Mouse (Mus musculus) neural tube, embryonic 10.5 days (tissue): Measurements from ENCODE around the gene Tmcc3.

Source experiments
- DNase-seq: peaks from one replicate; pipeline ENCODE4 v3.0.0-alpha.2; 2017; ENCODE audit warnings: low spot score; ENCODE audit errors: extremely low spot score

Gene Tmcc3

DNA sequence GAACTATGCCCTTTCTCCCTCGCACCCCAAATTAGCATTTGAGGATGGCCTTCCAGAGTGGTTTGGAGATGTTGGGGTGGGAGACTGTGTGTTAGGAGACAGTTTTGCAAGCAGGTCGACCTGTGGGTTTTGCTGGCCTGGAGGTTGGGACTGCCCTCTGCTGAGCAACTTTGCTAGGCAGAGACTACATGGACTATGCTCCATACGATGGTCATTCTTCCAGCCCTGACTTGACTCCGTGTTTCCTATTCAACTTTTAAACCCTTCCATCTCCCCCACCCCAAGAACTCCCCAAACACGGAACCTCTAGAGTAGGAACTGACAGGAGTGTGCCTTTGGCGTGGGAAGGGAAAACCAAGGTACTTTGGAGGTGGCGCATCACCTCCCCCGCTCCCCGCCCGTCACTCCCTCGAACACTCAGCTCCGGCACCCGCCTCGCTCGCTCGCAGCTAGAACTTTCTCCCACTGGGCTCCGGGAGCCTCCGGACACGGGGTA is at the start of gene Tmcc3:
TSS of gene Tmcc3 (plus strand) at position 439 of the 496 bp plus-strand sequence.
- DNase-seq = no peak

GRCm38 (mm10) chr10:94262646-94263045 is 49.1 kb upstream of the Tmcc3 start:
- no peak for DNase-seq

DNA sequence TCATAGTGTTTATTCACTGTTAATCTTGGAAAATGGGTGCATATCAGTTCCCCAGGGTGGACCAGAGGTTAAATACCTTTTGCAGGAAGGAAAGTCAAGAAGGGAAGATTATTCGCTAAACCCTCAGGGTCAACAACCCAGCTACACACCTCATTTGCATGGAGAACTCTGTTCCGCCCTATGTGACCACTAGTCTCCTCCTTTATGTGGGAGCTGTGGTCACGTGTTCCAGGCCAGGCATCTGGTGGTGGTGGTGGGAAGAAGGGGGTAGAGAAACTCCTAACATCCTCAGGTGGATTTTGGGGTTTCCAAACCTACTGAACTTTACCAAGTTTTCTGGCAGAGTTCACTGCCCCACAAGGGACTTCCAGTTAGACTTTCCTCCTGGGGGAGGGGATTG is 48.5 kb upstream of the Tmcc3 start:
- no peak for DNase-seq

DNA sequence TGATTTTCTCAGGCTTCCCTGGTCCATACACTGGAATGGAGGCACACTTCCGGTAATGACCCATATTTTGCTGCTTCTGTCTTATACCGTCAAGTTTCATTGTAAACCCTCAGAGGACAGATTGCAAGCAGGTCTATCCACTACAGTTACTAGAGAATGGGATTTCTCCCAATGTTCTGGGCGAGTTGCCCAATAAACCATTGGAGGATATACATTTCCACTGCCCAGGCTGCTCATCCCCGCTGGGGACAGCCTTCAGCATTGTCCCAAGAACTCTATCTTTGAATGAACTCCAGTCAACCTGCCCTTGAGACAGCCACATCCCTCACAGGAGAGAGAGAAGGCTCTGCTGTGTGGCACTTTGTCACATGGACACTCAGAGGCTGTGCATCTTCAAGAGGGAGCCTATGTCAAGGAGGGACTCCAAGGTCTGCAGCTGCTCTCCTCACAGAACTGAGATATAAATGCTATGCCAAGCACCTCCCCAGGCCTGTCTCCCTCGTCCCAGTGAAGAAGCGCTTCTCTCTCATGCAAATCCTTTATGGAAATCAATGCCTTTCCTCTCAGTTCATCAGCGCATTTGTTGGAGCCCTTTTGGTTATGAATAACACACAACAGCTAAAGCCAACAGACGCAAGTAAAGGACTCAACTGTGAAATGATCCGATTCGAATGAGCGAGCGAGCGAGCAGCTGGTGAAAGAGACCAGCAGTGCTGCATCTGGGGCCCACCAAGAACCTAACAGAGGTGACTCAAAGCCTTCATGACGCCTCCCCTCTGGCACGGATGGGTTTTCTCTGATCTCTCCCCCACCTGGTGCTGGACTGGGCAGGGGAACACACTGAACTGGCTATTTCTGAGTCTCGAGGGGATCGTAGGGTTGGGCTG is 45.9 kb upstream of the Tmcc3 start:
- DNase-seq = no peak

DNA sequence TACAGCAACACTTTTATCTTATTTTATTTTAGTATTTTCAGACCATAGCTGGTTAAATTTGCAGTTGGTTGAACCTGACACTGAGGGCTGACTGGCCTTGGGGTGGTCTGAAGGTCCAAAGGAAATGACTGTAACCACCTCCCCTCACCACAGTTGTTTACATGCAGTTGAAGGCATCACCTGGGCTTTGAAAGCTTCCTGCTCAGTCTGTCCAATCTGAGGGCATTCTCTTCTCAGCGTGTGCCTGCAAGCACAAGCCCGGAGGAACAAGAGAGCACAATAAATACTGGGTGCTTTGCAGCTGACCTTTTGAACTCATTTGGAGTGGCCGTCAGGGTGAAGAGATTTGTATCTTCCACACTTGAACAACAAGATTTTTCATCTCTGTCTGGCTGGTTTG is 36.4 kb upstream of the Tmcc3 start:
- no peak for DNase-seq

GRCm38 (mm10) chr10:94276511-94276910 is 35.2 kb upstream of the Tmcc3 start:
- DNase-seq = no peak

DNA sequence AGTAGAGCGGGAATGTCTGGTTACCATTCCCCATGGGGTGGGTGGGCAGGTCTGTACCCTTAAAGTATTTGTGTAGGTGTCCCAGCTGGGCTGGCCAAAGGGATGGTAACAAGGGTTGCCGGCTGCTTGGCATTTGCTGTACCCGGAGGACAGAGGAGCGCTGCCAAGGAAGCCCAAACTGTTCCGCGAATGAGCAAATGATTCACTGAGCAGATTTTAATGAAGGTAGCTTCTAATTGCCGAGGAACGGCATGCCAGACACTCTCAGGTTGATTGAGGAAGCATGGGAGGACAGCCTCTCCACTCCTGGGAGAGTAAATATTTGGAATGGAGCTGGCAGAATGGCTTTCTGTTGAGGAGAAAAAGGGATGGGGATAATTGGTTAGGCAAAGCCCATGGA is 29.6 kb upstream of the Tmcc3 start:
- no peak for DNase-seq

DNA sequence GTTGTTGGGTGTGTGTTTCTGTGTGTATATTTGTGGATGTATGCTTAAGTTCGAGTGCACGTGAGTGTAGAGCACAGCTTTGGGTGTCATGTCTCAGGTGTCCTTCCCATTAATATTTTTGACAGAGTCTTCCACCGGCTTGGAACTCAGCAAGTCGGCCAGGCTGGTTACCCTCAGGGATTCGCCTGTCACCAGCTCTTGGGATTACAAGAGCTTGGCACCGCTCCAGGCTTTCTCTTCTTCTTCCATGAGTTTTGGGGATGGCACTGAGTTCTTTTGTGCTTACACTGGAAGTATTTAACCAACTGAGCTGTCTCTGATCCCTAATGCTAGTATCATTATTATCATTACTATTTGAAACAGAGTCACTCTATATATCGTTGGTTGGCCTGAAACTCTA is 29.0 kb upstream of the Tmcc3 start:
- no peak for DNase-seq

GRCm38 (mm10) chr10:94294437-94294836 is 17.3 kb upstream of the Tmcc3 start:
- no peak for DNase-seq

GRCm38 (mm10) chr10:94294933-94295750 is 16.6 kb upstream of the Tmcc3 start:
- DNase-seq = peak; percentile 34

DNA sequence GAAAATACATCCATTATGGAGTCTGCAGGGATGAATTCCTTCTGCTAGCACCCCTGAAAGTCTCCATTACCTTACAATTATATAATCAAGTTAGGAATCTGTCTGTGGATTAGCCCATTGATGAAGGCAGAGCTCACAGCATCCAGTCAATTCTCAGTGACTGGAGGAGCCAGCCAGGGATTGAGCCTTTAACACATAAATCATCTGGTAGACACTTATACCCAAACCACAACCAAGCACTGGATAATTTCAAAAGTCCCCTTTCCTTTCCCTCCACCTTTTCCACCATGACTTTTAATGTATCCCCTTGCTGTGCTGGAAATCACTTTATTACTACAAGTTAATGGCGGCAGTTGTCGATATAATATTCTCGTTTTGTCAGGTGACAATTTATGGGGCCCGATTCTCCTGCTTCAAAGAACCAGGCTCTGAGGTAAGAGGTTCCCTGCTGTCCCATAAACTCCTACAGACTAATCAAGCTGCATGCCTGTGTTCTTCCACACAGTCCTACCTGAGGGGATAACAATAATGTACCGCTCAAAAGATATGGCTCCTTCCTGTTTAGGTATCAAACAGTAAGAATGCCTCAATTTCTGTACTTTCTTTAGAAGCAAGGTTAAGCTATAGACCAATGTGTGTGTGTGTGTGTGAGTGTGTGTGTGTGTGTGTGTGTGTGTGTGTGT is 15.7 kb upstream of the Tmcc3 start:
- DNase-seq = no peak

DNA sequence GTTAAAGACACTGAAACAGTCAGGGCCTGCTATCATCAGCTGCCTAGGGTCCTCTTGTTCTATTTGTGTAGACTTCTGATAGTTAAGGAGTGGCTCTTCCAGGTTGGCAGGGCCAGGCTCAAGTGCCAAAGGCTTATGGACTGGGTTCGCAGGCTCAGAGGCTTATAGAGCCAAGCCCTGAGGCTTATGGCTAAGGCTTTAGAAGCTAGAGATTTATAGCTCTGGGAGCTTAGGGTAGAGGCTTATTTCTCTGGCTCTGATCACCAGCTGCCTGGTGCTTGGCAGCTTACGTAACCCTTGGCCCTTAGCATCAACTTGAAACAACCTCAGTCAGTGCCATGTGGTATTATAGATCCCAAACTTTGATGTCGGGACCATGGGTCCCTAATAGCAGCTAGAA is 13.3 kb upstream of the Tmcc3 start, which contains the start of gene Gm4792:
TSS of gene Gm4792 (minus strand) at position 233 of the 400 bp plus-strand sequence.
- no peak for DNase-seq

DNA sequence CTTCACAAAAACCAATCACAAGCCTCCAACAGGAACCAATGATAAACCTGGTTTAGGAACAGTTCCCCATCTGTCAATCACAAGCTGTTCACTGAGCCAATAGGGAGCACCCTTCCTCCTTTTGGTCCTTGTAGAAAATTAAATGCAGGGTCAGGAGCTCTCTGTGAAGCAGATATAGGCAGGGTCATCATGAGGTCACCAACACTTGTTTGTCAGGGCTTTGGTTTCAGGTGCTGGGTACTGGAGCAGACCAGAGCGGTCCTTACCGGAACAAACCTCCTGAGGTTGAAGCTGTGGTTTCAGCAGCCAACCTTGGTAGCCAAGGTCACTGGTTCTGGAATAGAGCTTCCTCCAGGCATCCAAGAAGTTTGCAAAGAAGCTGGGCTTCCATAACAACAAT is 12.4 kb upstream of the Tmcc3 start:
- no peak for DNase-seq

GRCm38 (mm10) chr10:94304064-94304657 is 7.6 kb upstream of the Tmcc3 start:
- no peak for DNase-seq

DNA sequence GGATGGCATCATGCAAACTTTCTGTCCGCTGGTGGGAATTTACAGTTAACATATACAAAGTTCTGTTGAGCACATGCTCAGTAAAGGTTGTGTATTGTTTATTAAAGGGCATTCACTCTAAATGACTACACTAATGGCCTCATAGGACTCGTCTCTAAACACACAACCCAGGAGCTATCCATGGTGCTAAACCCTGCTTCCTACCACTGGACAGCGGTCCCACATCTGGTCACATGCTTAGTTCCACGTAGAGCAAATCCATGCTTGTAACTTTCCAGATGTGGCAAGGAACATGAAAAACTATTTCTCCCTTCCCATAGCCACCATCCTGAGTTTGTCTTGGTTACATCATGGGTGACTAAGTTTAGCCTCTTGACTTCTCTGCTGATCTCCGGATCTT is 6.2 kb upstream of the Tmcc3 start:
- DNase-seq = no peak

- no peak for DNase-seq
Measured at GRCm38 (mm10) chr10:94310499-94311267, 1.1 kb upstream of the Tmcc3 start.

DNA sequence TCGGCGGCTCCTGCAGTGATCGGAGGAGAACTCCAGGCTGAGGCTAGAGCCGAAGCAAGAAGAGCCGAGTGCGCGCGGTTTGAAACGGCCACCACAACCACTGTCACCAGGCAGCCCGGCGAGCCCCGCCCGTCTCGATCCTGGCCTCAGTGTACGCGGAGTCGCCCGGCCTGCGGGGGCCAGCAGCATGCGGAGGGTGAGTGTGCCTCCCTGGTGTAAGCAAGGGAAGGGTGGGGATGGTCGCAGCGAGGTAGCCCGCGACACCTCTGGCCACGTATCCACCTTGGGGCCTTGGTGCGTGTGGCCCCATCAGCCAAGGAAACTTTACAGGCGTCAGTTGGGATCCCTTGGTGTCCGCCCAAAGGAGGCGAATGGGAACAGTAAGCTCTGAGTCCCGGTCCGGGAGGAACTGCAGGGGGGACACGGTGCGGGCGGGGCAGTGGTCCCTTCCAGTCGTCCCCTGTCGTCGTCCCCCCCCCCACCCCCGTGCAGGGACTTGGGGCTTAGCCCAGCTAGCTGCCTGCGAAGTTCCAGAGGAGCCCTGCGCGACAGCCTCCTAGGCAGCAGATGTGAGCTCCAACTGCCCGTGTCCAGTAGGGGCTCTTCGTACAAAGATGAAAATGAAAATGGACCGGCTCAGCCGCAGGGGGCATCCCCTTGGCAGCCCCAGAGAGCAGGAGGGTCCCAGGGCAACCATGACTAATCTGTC is 412 bp downstream of the Tmcc3 start:
- peak; percentile 60 for DNase-seq

DNA sequence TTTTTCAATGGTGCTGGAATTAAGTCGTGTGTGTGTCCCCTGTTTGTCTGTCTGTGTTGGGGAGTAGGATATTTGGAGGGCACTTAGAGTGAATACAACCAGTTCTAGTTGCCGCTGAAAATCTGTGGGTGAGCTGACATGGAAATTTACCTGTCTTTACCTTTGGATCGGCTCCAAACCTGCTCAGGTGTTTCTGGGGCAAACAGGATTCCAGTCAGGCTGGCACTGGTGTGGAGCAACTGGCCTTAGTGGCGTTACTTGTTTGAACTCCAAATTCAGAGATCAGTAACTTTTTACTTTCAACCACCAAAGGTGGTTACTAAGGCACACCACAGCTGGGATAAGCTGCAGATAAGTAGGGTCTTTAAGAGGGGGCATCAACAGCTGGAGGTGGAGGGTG is 1.4 kb downstream of the Tmcc3 start:
- no peak for DNase-seq

GRCm38 (mm10) chr10:94318574-94318973 is 6.8 kb downstream of the Tmcc3 start:
- no peak for DNase-seq

- no peak for DNase-seq
Measured at GRCm38 (mm10) chr10:94329962-94330361, 18.2 kb downstream of the Tmcc3 start.
